Mouse (Mus musculus) large intestine, adult 2 months (tissue): ENCODE data around the gene Numb. TPM values are rescaled to one million over a fixed set of nuclear protein-coding genes. Genes with fewer than 3 reads are reported as not detected.
"Not testable (repeated sequence)": the region's sequence is repeated elsewhere in the genome, so short reads cannot be mapped to it uniquely, and the experiment has no call there.

Source experiments
- DNase-seq: peaks from one replicate; pipeline ENCODE4 v3.0.0-alpha.2; 2012; ENCODE audit warnings: low read depth, low spot score
- WGBS: fragments of 180-500 bp; shearing (Covaris S2); methylation state at CpG from one replicate; pipeline ENCODE4 v1.1.7; 2018; 5-methylcytosine and 5-hydroxymethylcytosine counted together
- polyA plus RNA-seq: library from polyadenylated mRNA; depleted of rRNA; stranded (reverse); fragments of >200 nt; gene quantifications from 2 replicates; pipeline ENCODE4 v1.2.3, GENCODE M21; 2012

Gene Numb
- polyA plus RNA-seq, 1 experiment: 52.4 TPM

GRCm38 (mm10) chr12:83924332-83924731, 2.6 kb upstream of the Numb start:
- DNase-seq: no peak
- 91% methylated on average over 3 of the region's 3 CpGs for WGBS

- WGBS: 69% methylated on average over 1 of the region's 1 CpGs
- DNase-seq: no peak
Measured at GRCm38 (mm10) chr12:83923486-83923859, 1.7 kb upstream of the Numb start.

- DNase-seq: no peak
- 17% methylated on average over 8 of the region's 8 CpGs for WGBS
Measured at GRCm38 (mm10) chr12:83922724-83923485, 1.2 kb upstream of the Numb start.

GRCm38 (mm10) chr12:83920721-83921441, 853 bp downstream of the Numb start:
- no peak for DNase-seq
- WGBS: 2% methylated on average over 31 of the region's 31 CpGs

GRCm38 (mm10) chr12:83916884-83917283, 4.8 kb downstream of the Numb start:
- 70% methylated on average over 9 of the region's 9 CpGs for WGBS
- DNase-seq: no peak

- 53% methylated on average over 1 of the region's 1 CpGs for WGBS
- DNase-seq: no peak
Measured at GRCm38 (mm10) chr12:83914797-83915196, 6.9 kb downstream of the Numb start.

GRCm38 (mm10) chr12:83914202-83914740, 7.5 kb downstream of the Numb start:
- 51% methylated on average over 4 of the region's 4 CpGs for WGBS
- no peak for DNase-seq

GRCm38 (mm10) chr12:83910451-83910850, 11.3 kb downstream of the Numb start:
- 23% methylated on average over 2 of the region's 2 CpGs for WGBS
- DNase-seq: no peak

GRCm38 (mm10) chr12:83892926-83893325, 28.8 kb downstream of the Numb start:
- 100% methylated on average over 1 of the region's 1 CpGs for WGBS
- DNase-seq: no peak

- 78% methylated on average over 2 of the region's 2 CpGs for WGBS
- no peak for DNase-seq
Measured at GRCm38 (mm10) chr12:83891278-83891677, 30.5 kb downstream of the Numb start.

GRCm38 (mm10) chr12:83889128-83889527, 32.6 kb downstream of the Numb start:
- DNase-seq: no peak
- 95% methylated on average over 1 of the region's 1 CpGs for WGBS

- 88% methylated on average over 7 of the region's 7 CpGs for WGBS
- DNase-seq: no peak
Measured at GRCm38 (mm10) chr12:83885516-83886285, 36.0 kb downstream of the Numb start.

- not testable (repeated sequence) for DNase-seq
- 89% methylated on average over 5 of the region's 5 CpGs for WGBS
Measured at GRCm38 (mm10) chr12:83885065-83885464, 36.7 kb downstream of the Numb start.

- DNase-seq: no peak
- WGBS: 86% methylated on average over 7 of the region's 7 CpGs
Measured at GRCm38 (mm10) chr12:83882503-83882902, 39.2 kb downstream of the Numb start.

- 92% methylated on average over 3 of the region's 3 CpGs for WGBS
- DNase-seq: no peak
Measured at GRCm38 (mm10) chr12:83882088-83882487, 39.6 kb downstream of the Numb start.

GRCm38 (mm10) chr12:83880913-83881312, 40.8 kb downstream of the Numb start:
- WGBS: 57% methylated on average over 2 of the region's 2 CpGs
- no peak for DNase-seq

- 93% methylated on average over 2 of the region's 2 CpGs for WGBS
- DNase-seq: no peak
Measured at GRCm38 (mm10) chr12:83875097-83875496, 46.6 kb downstream of the Numb start.

GRCm38 (mm10) chr12:83874597-83874996, 47.1 kb downstream of the Numb start:
- no peak for DNase-seq
- WGBS: 85% methylated on average over 4 of the region's 4 CpGs

GRCm38 (mm10) chr12:83864501-83864900, 57.2 kb downstream of the Numb start:
- no peak for DNase-seq
- 92% methylated on average over 1 of the region's 1 CpGs for WGBS

- DNase-seq: no peak
- WGBS: 85% methylated on average over 3 of the region's 3 CpGs
Measured at GRCm38 (mm10) chr12:83861880-83862279, 59.9 kb downstream of the Numb start.
